Comparison of ENCODE assay signal across 8 mouse cellular contexts in genomic region chr11:44892814-44893521, GRCm38 (mm10).
DNase-seq lines count a peak whose midpoint lies in the region; ATAC-seq and TF ChIP-seq lines count a peak whose summit lies in the region.

No protein-coding gene starts in this region.

- WGBS in embryonic facial prominence, embryonic 12.5 days = 63% methylated on average over 18 of the region's 18 CpGs
- WGBS in spleen, adult 2 months = 11% methylated on average over 18 of the region's 18 CpGs
- 63% methylated on average over 18 of the region's 18 CpGs for WGBS in intestine, embryonic 15.5 days

- no peak for TF ChIP-seq POLR2A in spleen, adult 2 months (IDR thresholded peaks at IDR 0.05; ENCODE audit: low read depth, low read length)

- H3K4me2 ChIP-seq in embryonic facial prominence, embryonic 12.5 days (replicated peaks) = no peak overlapping the region
- H3K4me2 ChIP-seq in intestine, embryonic 15.5 days (replicated peaks) = no peak overlapping the region

- H3K27me3 ChIP-seq in embryonic facial prominence, embryonic 12.5 days = no peaks in the 10 kb centered on the region
- H3K27me3 ChIP-seq in megakaryocyte, embryonic 14.5 days (replicated peaks) = no peaks in the 10 kb centered on the region
- H3K27me3 ChIP-seq in spleen, adult 2 months (ENCODE audit: control insufficient read depth, insufficient read depth, low read length) = no peaks in the 10 kb centered on the region
- no peaks in the 10 kb centered on the region for H3K27me3 ChIP-seq in intestine, embryonic 15.5 days (replicated peaks)

- H3K27ac ChIP-seq in embryonic facial prominence, embryonic 12.5 days = no peak overlapping the region
- H3K27ac ChIP-seq in spleen, adult 2 months (ENCODE audit: insufficient read depth, low read length) = peak overlapping the region; percentile 83
- no peak overlapping the region for H3K27ac ChIP-seq in intestine, embryonic 15.5 days

- no peak overlapping the region for H3K9ac ChIP-seq in embryonic facial prominence, embryonic 12.5 days
- H3K9ac ChIP-seq in intestine, embryonic 15.5 days = no peak overlapping the region

- H3K4me3 ChIP-seq in embryonic facial prominence, embryonic 12.5 days = no peak overlapping the region
- peak overlapping the region; percentile 85 for H3K4me3 ChIP-seq in megakaryocyte, embryonic 14.5 days (replicated peaks)
- H3K4me3 ChIP-seq in spleen, adult 2 months (ENCODE audit: extremely low read depth, insufficient read depth, insufficient read length) = peak overlapping the region; percentile 37
- no peak overlapping the region for H3K4me3 ChIP-seq in intestine, embryonic 15.5 days (replicated peaks)

- no peak for TF ChIP-seq CTCF in spleen, adult 2 months (IDR thresholded peaks at IDR 0.05; ENCODE audit: extremely low read depth, insufficient read depth, insufficient read length, insufficient replicate concordance)

- H3K9me3 ChIP-seq in embryonic facial prominence, embryonic 12.5 days = no peaks in the 10 kb centered on the region
- no peaks in the 10 kb centered on the region for H3K9me3 ChIP-seq in megakaryocyte, embryonic 14.5 days
- H3K9me3 ChIP-seq in intestine, embryonic 15.5 days = no peaks in the 10 kb centered on the region

- H3K4me1 ChIP-seq in embryonic facial prominence, embryonic 12.5 days = no peaks in the 10 kb centered on the region
- peaks cover 63% of the 10 kb centered on the region for H3K4me1 ChIP-seq in megakaryocyte, embryonic 14.5 days
- peaks cover 14% of the 10 kb centered on the region for H3K4me1 ChIP-seq in spleen, adult 2 months (ENCODE audit: control insufficient read depth, insufficient read depth, insufficient read length)
- no peaks in the 10 kb centered on the region for H3K4me1 ChIP-seq in intestine, embryonic 15.5 days (replicated peaks)

- no peaks in the 10 kb centered on the region for H3K36me3 ChIP-seq in embryonic facial prominence, embryonic 12.5 days
- H3K36me3 ChIP-seq in megakaryocyte, embryonic 14.5 days (replicated peaks; ENCODE audit: low read length) = no peaks in the 10 kb centered on the region
- H3K36me3 ChIP-seq in spleen, adult 2 months (ENCODE audit: control insufficient read depth, insufficient read depth, low read length) = no peaks in the 10 kb centered on the region
- H3K36me3 ChIP-seq in intestine, embryonic 15.5 days = no peaks in the 10 kb centered on the region

- 0 out of 2 replicates have a peak, but pooled peaks have one; percentile 28 for ATAC-seq in embryonic facial prominence, embryonic 12.5 days (ENCODE audit: insufficient number of reproducible peaks, insufficient read depth, low FRiP score, low TSS enrichment)
- no peak for ATAC-seq in intestine, embryonic 15.5 days

- DNase-seq in cerebellum, postnatal 14 days = peak; percentile 55 to 59
- DNase-seq in cerebellum, adult 9-11 months = no peak
- peak; percentile 8 to 18 for DNase-seq in kidney, adult 8-10 months
- DNase-seq in spleen, adult 2 months (ENCODE audit: low read depth in 1 of 2, low spot score in 2 of 2) = peak; percentile 55 to 82
- DNase-seq in urinary bladder, postnatal 10 days (ENCODE audit: low spot score) = no peak

Comparison
In these comparisons a context has a peak if more than half of its experiments do, and no peak if none do; other contexts are left out.
1. DNase-seq: peak in cerebellum, postnatal 14 days (2 of 2), kidney, adult 8-10 months (2 of 2) and spleen, adult 2 months (2 of 2); none in cerebellum, adult 9-11 months (single experiment) and urinary bladder, postnatal 10 days (single experiment).
2. H3K4me3 ChIP-seq: peak in megakaryocyte, embryonic 14.5 days (single experiment) and spleen, adult 2 months (single experiment); none in embryonic facial prominence, embryonic 12.5 days (single experiment) and intestine, embryonic 15.5 days (single experiment).